Mouse (Mus musculus) cerebellum, adult 2 months (tissue): Measurements from ENCODE around the gene Vps13d. TPM values are rescaled to one million over a fixed set of nuclear protein-coding genes. Genes with fewer than 3 reads are reported as not detected.
A peak's percentile ranks its signal among the peaks of the same experiment; 100 is the strongest.

ENCODE experiments used
- DNase-seq, 2 experiments: peaks; one replicate each; pipeline ENCODE4 v3.0.0; 2021
- H3K27ac ChIP-seq: fragments of 200-500 bp; 2 replicates; pipeline ENCODE4 v1.5.1; 2012; ENCODE audit warnings: low read length, control low read depth, inconsistent platforms; ENCODE audit not compliant: insufficient read depth
- H3K27me3 ChIP-seq: fragments of 200-500 bp; 2 replicates; pipeline ENCODE4 v1.6.1; 2012; ENCODE audit warnings: inconsistent platforms, mild to moderate bottlenecking, low read length, moderate library complexity; ENCODE audit not compliant: control insufficient read depth, insufficient read depth
- H3K4me1 ChIP-seq: fragments of 200-500 bp; 2 replicates; pipeline ENCODE4 v1.6.1; 2011; ENCODE audit warnings: low read length; ENCODE audit not compliant: control insufficient read depth, insufficient read depth
- H3K4me3 ChIP-seq: fragments of 200-500 bp; replicated peaks from 2 replicates; pipeline ENCODE3; 2011; ENCODE audit warnings: mild to moderate bottlenecking, low read depth, low read length, control low read depth; ENCODE audit not compliant: insufficient read depth
- CTCF ChIP-seq: fragments of 200-500 bp; IDR thresholded peaks from 2 replicates; pipeline ENCODE4 v1.5.1; 2011; ENCODE audit warnings: low read depth, mild to moderate bottlenecking, control low read depth, low read length, moderate library complexity, borderline replicate concordance; ENCODE audit not compliant: insufficient read depth
- POLR2A ChIP-seq: fragments of 200-500 bp; IDR thresholded peaks from 2 replicates; pipeline ENCODE4 v1.6.1; 2011; ENCODE audit warnings: low read length, control low read depth, borderline replicate concordance; ENCODE audit not compliant: insufficient read depth
- WGBS: fragments of 180-500 bp; shearing (Covaris S2); methylation state at CpG from one replicate; pipeline ENCODE4 v1.1.7; 2018; 5-methylcytosine and 5-hydroxymethylcytosine counted together
- polyA plus RNA-seq: library from polyadenylated mRNA; depleted of rRNA; stranded (reverse); fragments of >200 nt; gene quantifications from 2 replicates; pipeline ENCODE4 v1.2.3, GENCODE M21; 2012

Gene Vps13d
- polyA plus RNA-seq, 1 experiment: 51.9 TPM

- no peak for DNase-seq
- peaks cover 5% of the 10 kb centered on the region for H3K4me1 ChIP-seq
- no peak overlapping the region for H3K4me3 ChIP-seq
- TF ChIP-seq CTCF (no peak), POLR2A (no peak)
- WGBS: 87% methylated on average over 3 of the region's 3 CpGs
- no peak overlapping the region for H3K27ac ChIP-seq
- H3K27me3 ChIP-seq: no peaks in the 10 kb centered on the region
These were observed 244.5 kb downstream of the Vps13d start for GRCm38 (mm10) chr4:144950327-144950711.

- TF ChIP-seq CTCF (no peak), POLR2A (no peak)
- Histone ChIP-seq H3K27ac (no peak overlapping the region), H3K4me3 (no peak overlapping the region), H3K27me3 (no peaks in the 10 kb centered on the region), H3K4me1 (peaks cover 5% of the 10 kb centered on the region)
- 24% methylated on average over 9 of the region's 9 CpGs for WGBS
- DNase-seq: peak; percentile 46 to 62
These were observed 245.1 kb downstream of the Vps13d start for GRCm38 (mm10) chr4:144949441-144950326.

GRCm38 (mm10) chr4:144947738-144948390 lies 246.9 kb downstream of the Vps13d start:
- no peaks in the 10 kb centered on the region for H3K27me3 ChIP-seq
- no peak for DNase-seq
- peaks cover 5% of the 10 kb centered on the region for H3K4me1 ChIP-seq
- H3K27ac ChIP-seq: no peak overlapping the region
- no peak overlapping the region for H3K4me3 ChIP-seq
- TF ChIP-seq POLR2A: no peak
- 76% methylated on average over 6 of the region's 6 CpGs for WGBS

- TF ChIP-seq POLR2A: no peak
- TF ChIP-seq CTCF: no peak
- Histone ChIP-seq H3K4me3 (no peak overlapping the region), H3K27me3 (no peaks in the 10 kb centered on the region), H3K4me1 (no peaks in the 10 kb centered on the region), H3K27ac (no peak overlapping the region)
- DNase-seq: no peak
- WGBS: 78% methylated on average over 5 of the region's 5 CpGs
These were observed 251.5 kb downstream of the Vps13d start for GRCm38 (mm10) chr4:144943273-144943672.

- H3K27ac ChIP-seq: no peak overlapping the region
- TF ChIP-seq CTCF (no peak), POLR2A (no peak)
- H3K27me3 ChIP-seq: no peaks in the 10 kb centered on the region
- H3K4me1 ChIP-seq: no peaks in the 10 kb centered on the region
- 95% methylated on average over 3 of the region's 3 CpGs for WGBS
- no peak overlapping the region for H3K4me3 ChIP-seq
- no peak for DNase-seq
These were observed 252.4 kb downstream of the Vps13d start for GRCm38 (mm10) chr4:144942433-144942832.

GRCm38 (mm10) chr4:144940796-144941462 lies 253.9 kb downstream of the Vps13d start:
- no peak for TF ChIP-seq CTCF
- no peak for TF ChIP-seq POLR2A
- WGBS: 86% methylated on average over 13 of the region's 13 CpGs

GRCm38 (mm10) chr4:144939847-144940411 lies 254.9 kb downstream of the Vps13d start:
- no peak for TF ChIP-seq POLR2A
- no peak for TF ChIP-seq CTCF
- Histone ChIP-seq H3K4me1 (no peaks in the 10 kb centered on the region; the same call in 1 of the 2 replicates), H3K4me3 (no peak overlapping the region), H3K27me3 (no peaks in the 10 kb centered on the region), H3K27ac (no peak overlapping the region)
- no peak for DNase-seq
- WGBS: 84% methylated on average over 4 of the region's 4 CpGs

More at GRCm38 (mm10) chr4:144940796-144941462, 253.9 kb downstream of the Vps13d start:
- Histone ChIP-seq H3K4me1 (no peaks in the 10 kb centered on the region; the same call in 1 of the 2 replicates), H3K27ac (no peak overlapping the region), H3K27me3 (no peaks in the 10 kb centered on the region), H3K4me3 (no peak overlapping the region)
- DNase-seq: no peak
